Mouse (Mus musculus) NIH3T3 (cell line): ENCODE results near the gene Ptcd2.
"Not testable (repeated sequence)": the region's sequence is repeated elsewhere in the genome, so short reads cannot be mapped to it uniquely, and the experiment has no call there.

ENCODE experiments used
- DNase-seq: peaks from one replicate; pipeline ENCODE4 v3.0.0-alpha.2; 2012; ENCODE audit warnings: low read depth

Ptcd2 gene

GRCm38 (mm10) chr13:99355861-99356260, 11.4 kb upstream of the Ptcd2 start:
- no peak for DNase-seq

GRCm38 (mm10) chr13:99355072-99355471, 10.6 kb upstream of the Ptcd2 start:
- DNase-seq = no peak

GRCm38 (mm10) chr13:99353490-99353851, 9.0 kb upstream of the Ptcd2 start:
- DNase-seq = no peak

GRCm38 (mm10) chr13:99352758-99353489, 8.4 kb upstream of the Ptcd2 start:
- peak; percentile 96 for DNase-seq

GRCm38 (mm10) chr13:99351596-99351995, 7.1 kb upstream of the Ptcd2 start:
- no peak for DNase-seq

GRCm38 (mm10) chr13:99351186-99351585, 6.7 kb upstream of the Ptcd2 start:
- peak; percentile 77 for DNase-seq

GRCm38 (mm10) chr13:99350009-99350408, 5.5 kb upstream of the Ptcd2 start:
- no peak for DNase-seq

GRCm38 (mm10) chr13:99343876-99344598, 468 bp downstream of the Ptcd2 start:
- no peak for DNase-seq

- DNase-seq = no peak
These were observed 3.0 kb downstream of the Ptcd2 start for GRCm38 (mm10) chr13:99341504-99341903.

- DNase-seq = no peak
These were observed 7.0 kb downstream of the Ptcd2 start for GRCm38 (mm10) chr13:99337510-99337909.

GRCm38 (mm10) chr13:99331255-99331654, 13.2 kb downstream of the Ptcd2 start:
- no peak for DNase-seq

GRCm38 (mm10) chr13:99324337-99324685, 20.2 kb downstream of the Ptcd2 start:
- not testable (repeated sequence) for DNase-seq

GRCm38 (mm10) chr13:99323632-99324336, 20.7 kb downstream of the Ptcd2 start:
- DNase-seq = peak; percentile 45

- not testable (repeated sequence) for DNase-seq
These were observed 21.6 kb downstream of the Ptcd2 start for GRCm38 (mm10) chr13:99322915-99323314.

- DNase-seq = no peak
These were observed 24.1 kb downstream of the Ptcd2 start for GRCm38 (mm10) chr13:99320453-99320852.

- DNase-seq = peak; percentile 51
These were observed 27.4 kb downstream of the Ptcd2 start for GRCm38 (mm10) chr13:99317058-99317457.

- DNase-seq = no peak
These were observed 28.1 kb downstream of the Ptcd2 start for GRCm38 (mm10) chr13:99316366-99316765.

- no peak for DNase-seq
These were observed 29.8 kb downstream of the Ptcd2 start for GRCm38 (mm10) chr13:99314657-99315181.

GRCm38 (mm10) chr13:99314098-99314497, 30.4 kb downstream of the Ptcd2 start:
- DNase-seq = no peak

- DNase-seq = no peak
These were observed 36.1 kb downstream of the Ptcd2 start for GRCm38 (mm10) chr13:99308393-99308792.

GRCm38 (mm10) chr13:99307930-99308359, 36.6 kb downstream of the Ptcd2 start:
- DNase-seq = peak; percentile 73

- no peak for DNase-seq
These were observed 38.3 kb downstream of the Ptcd2 start for GRCm38 (mm10) chr13:99306164-99306563.

GRCm38 (mm10) chr13:99305186-99305585, 39.3 kb downstream of the Ptcd2 start:
- no peak for DNase-seq
